Mouse (Mus musculus) heart, adult 10 weeks (tissue): Measurements from ENCODE around the gene Tigd4. TPM values are rescaled to one million over a fixed set of nuclear protein-coding genes. Genes with fewer than 3 reads are reported as not detected.

ENCODE experiments used
- polyA plus RNA-seq: library from polyadenylated mRNA; stranded (reverse); fragments of 350-450 nt; fragmentation: Illumina TruSeq; extraction: RNeasy Lipid Tissue Mini Kit (QIAGEN cat#74804); gene quantifications from one replicate; pipeline ENCODE4 v1.2.3, GENCODE M21; 2014; ENCODE audit warnings: low read depth, low replicate concordance

The Tigd4 gene
- polyA plus RNA-seq: not detected

DNA sequence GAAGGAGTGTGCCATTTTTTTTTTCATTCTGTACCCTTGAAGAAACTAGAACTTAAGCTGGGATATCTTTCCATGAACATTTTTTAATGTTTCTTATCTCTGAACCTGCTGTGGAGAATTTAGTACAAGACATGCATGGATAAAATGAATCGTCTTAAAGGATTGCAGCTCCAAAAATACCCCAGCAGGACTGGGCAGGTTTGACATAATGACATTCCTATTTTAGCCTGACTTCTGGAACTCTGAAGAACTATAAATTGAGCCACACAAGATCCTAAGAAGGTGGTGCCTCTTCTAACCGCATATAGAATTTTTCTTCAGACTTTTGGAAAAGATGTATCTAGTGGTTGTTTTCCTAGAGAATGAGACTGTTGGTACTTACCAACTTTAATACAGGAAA is at the start of gene Tigd4:
Tigd4 (plus strand) TSS at position 301 of the 400 bp plus-strand sequence.

DNA sequence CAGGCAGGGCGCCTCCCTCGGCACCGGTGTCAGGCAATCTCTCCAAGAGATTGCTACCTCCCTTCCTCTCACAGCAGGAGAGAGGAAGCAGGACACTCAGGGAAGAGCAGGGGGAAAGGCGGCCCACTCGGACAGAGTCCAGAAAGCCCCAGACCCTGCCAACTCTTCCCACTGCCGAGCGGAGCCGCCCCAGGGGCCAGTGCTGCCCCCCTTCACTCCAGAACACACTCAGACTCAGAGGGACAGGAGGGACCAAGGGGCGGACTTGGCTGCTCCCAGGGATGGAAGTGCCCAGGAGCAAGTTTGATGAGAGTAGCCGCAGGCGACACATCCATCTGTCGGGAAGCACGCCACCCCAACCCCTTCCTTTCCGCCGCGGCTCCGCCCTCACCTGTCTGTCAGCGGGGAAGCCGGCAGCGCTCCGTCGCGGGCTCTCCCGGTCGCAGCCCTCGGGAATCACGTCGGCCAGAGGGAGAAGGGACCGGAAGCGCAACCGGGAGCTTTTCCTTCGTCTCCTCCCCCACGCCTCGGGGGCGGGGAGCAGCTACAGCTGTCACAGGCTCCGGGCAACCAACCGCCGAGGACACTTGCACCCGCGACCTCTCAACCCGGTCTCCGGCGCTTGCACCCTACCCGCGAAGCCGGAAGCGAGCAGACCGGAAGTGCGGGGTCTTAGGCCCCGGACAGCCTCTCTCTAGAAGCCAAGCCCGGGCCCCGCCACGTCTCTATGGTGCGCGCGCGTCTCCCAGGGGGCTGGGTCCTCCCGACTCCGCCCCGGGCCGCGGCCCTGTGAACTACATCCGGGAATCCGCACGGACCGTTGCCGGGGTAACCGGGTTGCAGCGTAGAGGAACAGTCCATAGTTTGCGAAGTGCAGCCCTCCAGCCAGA is 11.1 kb upstream of the Tigd4 start, which contains the start of gene Arfip1:
Arfip1 (minus strand) TSS at position 603 of the 890 bp plus-strand sequence.

Other genes with a start within 250 kb of the Tigd4 start
- gene Fhdc1, start 113.1 kb upstream of the Tigd4 start, polyA plus RNA-seq: 0.55 TPM
- gene Arfip1, start 10.9 kb upstream of the Tigd4 start, polyA plus RNA-seq: 18.9 TPM
- gene Tmem154, start 72.6 kb downstream of the Tigd4 start, polyA plus RNA-seq: 2.0 TPM
- 40.5 TPM for gene Fbxw7, start 221.7 kb downstream of the Tigd4 start, polyA plus RNA-seq